ENCODE assay signal across 15 mouse cellular contexts in genomic region chr4:46065695-46066340, GRCm38 (mm10). TPM values are rescaled to one million over a fixed set of nuclear protein-coding genes. Genes with fewer than 3 reads are reported as not detected.
A peak's percentile ranks its signal among the peaks of the same experiment; 100 is the strongest.
DNase-seq lines count a peak whose midpoint lies in the region; ATAC-seq and TF ChIP-seq lines count a peak whose summit lies in the region.
"Had no signal": no experiment of that assay in that cellular context is flagged by ENCODE, and none has a peak within 500 bp of the region (broad histone marks: within the 10 kb centered on the region; RNA-seq: fewer than 3 reads in every experiment).

No protein-coding gene starts in this region.

- no peak overlapping the region for H3K4me3 ChIP-seq in kidney, adult 2 months (ENCODE audit: insufficient read depth, low read depth, low read length)
- H3K4me3 ChIP-seq in cortical plate, adult 2 months (ENCODE audit: insufficient read depth, low read length): no peak overlapping the region
- no peak overlapping the region for H3K4me3 ChIP-seq in lung, embryonic 15.5 days
- no peak overlapping the region for H3K4me3 ChIP-seq in thymus, adult 2 months (ENCODE audit: control insufficient read depth, insufficient read depth, low read length)
- H3K4me3 ChIP-seq: embryonic facial prominence, embryonic 13.5 days; megakaryocyte, embryonic 14.5 days had no signal

- H3K9ac ChIP-seq in lung, embryonic 15.5 days: no peak overlapping the region
- H3K9ac ChIP-seq: embryonic facial prominence, embryonic 13.5 days had no signal

- H3K27me3 ChIP-seq in kidney, adult 2 months (replicated peaks; ENCODE audit: control insufficient read depth, insufficient read depth, low read length): no peaks in the 10 kb centered on the region
- H3K27me3 ChIP-seq in lung, embryonic 15.5 days: no peaks in the 10 kb centered on the region
- no peaks in the 10 kb centered on the region for H3K27me3 ChIP-seq in thymus, adult 2 months (ENCODE audit: control insufficient read depth, insufficient read depth, low read length)
- H3K27me3 ChIP-seq: embryonic facial prominence, embryonic 13.5 days had no signal

- 36% methylated on average over 8 of the region's 8 CpGs for WGBS in kidney, adult 2 months
- WGBS in lung, embryonic 15.5 days: 34% methylated on average over 8 of the region's 8 CpGs
- 81% methylated on average over 8 of the region's 8 CpGs for WGBS in thymus, adult 2 months

- TF ChIP-seq POLR2A in kidney, adult 2 months (IDR thresholded peaks at IDR 0.05; ENCODE audit: low read depth, low read length): no peak
- TF ChIP-seq POLR2A in cortical plate, adult 2 months (IDR thresholded peaks at IDR 0.05; ENCODE audit: extremely low read depth, insufficient read depth, low read length): no peak
- no peak for TF ChIP-seq POLR2A in thymus, adult 2 months (IDR thresholded peaks at IDR 0.05; ENCODE audit: control insufficient read depth, extremely low read depth, insufficient read depth, low read length, poor library complexity)

- H3K4me2 ChIP-seq in lung, embryonic 15.5 days: no peak overlapping the region
- H3K4me2 ChIP-seq: embryonic facial prominence, embryonic 13.5 days had no signal

- no peak overlapping the region for H3K27ac ChIP-seq in kidney, adult 2 months (ENCODE audit: insufficient read depth, low read depth, low read length)
- H3K27ac ChIP-seq in cortical plate, adult 2 months (ENCODE audit: insufficient read depth, low read length): 0 out of 2 replicates have a peak overlapping the region, but pooled peaks have one; percentile 49
- H3K27ac ChIP-seq in lung, embryonic 15.5 days: peak overlapping the region; percentile 80
- H3K27ac ChIP-seq in thymus, adult 2 months (ENCODE audit: control insufficient read depth, insufficient read depth, low read length): no peak overlapping the region
- H3K27ac ChIP-seq: embryonic facial prominence, embryonic 13.5 days had no signal

- H3K4me1 ChIP-seq in kidney, adult 2 months (ENCODE audit: control insufficient read depth, insufficient read depth, low read length): no peaks in the 10 kb centered on the region
- H3K4me1 ChIP-seq in cortical plate, adult 2 months (ENCODE audit: control insufficient read depth, insufficient read depth, low read length): peaks cover 16% of the 10 kb centered on the region
- peaks cover 12% of the 10 kb centered on the region for H3K4me1 ChIP-seq in lung, embryonic 15.5 days
- H3K4me1 ChIP-seq in thymus, adult 2 months (replicated peaks; ENCODE audit: control insufficient read depth, insufficient read depth, low read length): peaks cover 7% of the 10 kb centered on the region

- no peak for TF ChIP-seq CTCF in kidney, adult 2 months (conservative IDR thresholded peaks at IDR 0.05; ENCODE audit: insufficient read depth, insufficient read length, low read depth, low read length)
- TF ChIP-seq CTCF in cortical plate, adult 2 months (IDR thresholded peaks at IDR 0.05; ENCODE audit: extremely low read depth, insufficient read depth, low read length): no peak
- TF ChIP-seq CTCF in thymus, adult 2 months (IDR thresholded peaks at IDR 0.05; ENCODE audit: borderline replicate concordance, control insufficient read depth, extremely low read depth, insufficient read depth, low read length, poor library complexity): no peak

- H3K36me3 ChIP-seq in kidney, adult 2 months (ENCODE audit: control insufficient read depth, insufficient read depth, low read length): no peaks in the 10 kb centered on the region
- H3K36me3 ChIP-seq in lung, embryonic 15.5 days: no peaks in the 10 kb centered on the region
- H3K36me3 ChIP-seq in thymus, adult 2 months (ENCODE audit: control insufficient read depth, insufficient read depth, low read length): no peaks in the 10 kb centered on the region
- H3K36me3 ChIP-seq: embryonic facial prominence, embryonic 13.5 days had no signal

- peak; percentile 8 for DNase-seq in kidney, adult 2 months
- no peak for DNase-seq in kidney, adult 11 months
- peak; percentile 42 for DNase-seq in adrenal gland, postnatal 14 days
- DNase-seq in spleen, postnatal 14 days (ENCODE audit: low spot score in 2 of 2): no peak
- DNase-seq in thymus, adult 2 months: no peak
- no peak for DNase-seq in urinary bladder, postnatal 14 days (ENCODE audit: low spot score)
- DNase-seq: cerebellum, adult 9-10 months; retina, postnatal 1 day; thymus, postnatal 4 days had no signal

- no peaks in the 10 kb centered on the region for H3K9me3 ChIP-seq in lung, embryonic 15.5 days
- H3K9me3 ChIP-seq: embryonic facial prominence, embryonic 13.5 days; megakaryocyte, embryonic 14.5 days had no signal

- peak; percentile 49; the same call in 1 of the 2 replicates for ATAC-seq in lung, embryonic 15.5 days (ENCODE audit: borderline replicate concordance, extremely low read depth, low FRiP score, low TSS enrichment)
- ATAC-seq: forebrain, embryonic 16.5 days had no signal

RNA-seq across cellular contexts. Expression of gene Tmod1, which starts 27.1 kb away (rescaled TPM):
- polyA plus RNA-seq in kidney, adult 2 months (2012; rRNA removed): 0.80 and 2.3 TPM in 2 replicates
- total RNA-seq in adrenal gland, postnatal 14 days (2021): 3.6 and 4.7 TPM in 2 replicates
- polyA plus RNA-seq in cortical plate, adult 2 months (2012; rRNA removed): 48.2 and 50.9 TPM in 2 replicates
- polyA plus RNA-seq in lung, embryonic 15.5 days (2015; fragmentation: Nextera tagmentation; extraction: Ambion mirVana): 7.2 and 10.0 TPM in 2 replicates
- polyA plus RNA-seq in thymus, adult 2 months (2012; rRNA removed): 0.92 and 3.6 TPM in 2 replicates
- total RNA-seq: granulocyte monocyte progenitor cell, adult 5-6 weeks had no signal

Comparison
In these comparisons a context has a peak if more than half of its experiments do, and no peak if none do; other contexts are left out.
1. DNase-seq: peak in kidney, adult 2 months (single experiment) and adrenal gland, postnatal 14 days (single experiment); none in kidney, adult 11 months (single experiment), spleen, postnatal 14 days (0 of 2), thymus, adult 2 months (single experiment) and urinary bladder, postnatal 14 days (single experiment).
2. H3K27ac ChIP-seq: peak in cortical plate, adult 2 months (single experiment) and lung, embryonic 15.5 days (single experiment); none in kidney, adult 2 months (single experiment) and thymus, adult 2 months (single experiment).